Mouse (Mus musculus): Measurements from ENCODE around the gene Mak.

Gene Mak

GRCm38 (mm10) chr13:41079421-41079780 is at the start of gene Mak:
Gene Mak (minus strand): TSS chr13:41079706.
- DNase-seq (ENCODE audit: low spot score): peak; percentile 66

GRCm38 (mm10) chr13:41129061-41129460 is 49.6 kb upstream of the Mak start:
- no peak for DNase-seq (ENCODE audit: low spot score)

GRCm38 (mm10) chr13:41128326-41128725 is 48.8 kb upstream of the Mak start:
- peak; percentile 5 for DNase-seq (ENCODE audit: low spot score)

- DNase-seq (ENCODE audit: low spot score): no peak
These were observed 44.2 kb upstream of the Mak start for GRCm38 (mm10) chr13:41123666-41124225.

GRCm38 (mm10) chr13:41119152-41119945 is 39.8 kb upstream of the Mak start:
- DNase-seq (ENCODE audit: low spot score): no peak

- DNase-seq (ENCODE audit: low spot score): no peak
These were observed 34.4 kb upstream of the Mak start, which contains the start of gene Sycp2l for GRCm38 (mm10) chr13:41113940-41114339. Gene Sycp2l (plus strand): TSS chr13:41114307.

GRCm38 (mm10) chr13:41110935-41111334 is 31.4 kb upstream of the Mak start, which contains the start of gene Gcm2:
Gene Gcm2 (minus strand): TSS chr13:41111035.
- no peak for DNase-seq (ENCODE audit: low spot score)

GRCm38 (mm10) chr13:41105541-41105940 is 26.0 kb upstream of the Mak start:
- DNase-seq (ENCODE audit: low spot score): no peak

GRCm38 (mm10) chr13:41103841-41104525 is 24.5 kb upstream of the Mak start:
- DNase-seq (ENCODE audit: low spot score): no peak

- no peak for DNase-seq (ENCODE audit: low spot score)
These were observed 20.5 kb upstream of the Mak start for GRCm38 (mm10) chr13:41100031-41100430.

- DNase-seq (ENCODE audit: low spot score): no peak
These were observed 18.8 kb upstream of the Mak start for GRCm38 (mm10) chr13:41098325-41098724.

GRCm38 (mm10) chr13:41097324-41098058 is 18.0 kb upstream of the Mak start:
- DNase-seq (ENCODE audit: low spot score): peak; percentile 82

GRCm38 (mm10) chr13:41094160-41094559 is 14.7 kb upstream of the Mak start:
- no peak for DNase-seq (ENCODE audit: low spot score)

- DNase-seq (ENCODE audit: low spot score): no peak
These were observed 11.8 kb upstream of the Mak start for GRCm38 (mm10) chr13:41091271-41091670.

GRCm38 (mm10) chr13:41088746-41089145 is 9.2 kb upstream of the Mak start:
- no peak for DNase-seq (ENCODE audit: low spot score)

- no peak for DNase-seq (ENCODE audit: low spot score)
These were observed 5.6 kb upstream of the Mak start for GRCm38 (mm10) chr13:41085140-41085539.

- DNase-seq (ENCODE audit: low spot score): no peak
These were observed 5.0 kb upstream of the Mak start for GRCm38 (mm10) chr13:41084521-41084920.

GRCm38 (mm10) chr13:41080700-41081099 is 1.2 kb upstream of the Mak start:
- no peak for DNase-seq (ENCODE audit: low spot score)

GRCm38 (mm10) chr13:41079859-41080258 is 353 bp upstream of the Mak start:
- DNase-seq (ENCODE audit: low spot score): no peak

- DNase-seq (ENCODE audit: low spot score): no peak
These were observed 651 bp downstream of the Mak start for GRCm38 (mm10) chr13:41078690-41079420.

- DNase-seq (ENCODE audit: low spot score): no peak
These were observed 1.6 kb downstream of the Mak start for GRCm38 (mm10) chr13:41077921-41078320.

GRCm38 (mm10) chr13:41073819-41074218 is 5.7 kb downstream of the Mak start:
- no peak for DNase-seq (ENCODE audit: low spot score)
